Mouse (Mus musculus) liver, embryonic 13.5 days (tissue): ENCODE measurements around the gene Ipcef1. TPM values are rescaled to one million over a fixed set of nuclear protein-coding genes. Genes with fewer than 3 reads are reported as not detected.

Source experiments
- ATAC-seq: fragments of 200-750 bp; cut with Nextera tagmentation; 2 replicates; pipeline ENCODE4 v1.8.0; 2017; ENCODE audit warnings: low read depth, mild to moderate bottlenecking, moderate number of reproducible peaks, moderate library complexity
- DNase-seq: peaks from one replicate; pipeline ENCODE4 v3.0.0; 2022
- H3K27ac ChIP-seq: fragments of 300-500 bp; sonication (generic); 2 replicates; pipeline ENCODE4 v1.5.1; 2015; ENCODE audit warnings: moderate library complexity, mild to moderate bottlenecking, inconsistent platforms
- H3K27me3 ChIP-seq: fragments of 300-500 bp; sonication (generic); 2 replicates; pipeline ENCODE4 v1.6.1; 2015; ENCODE audit warnings: mild to moderate bottlenecking, inconsistent platforms
- H3K36me3 ChIP-seq: fragments of 300-500 bp; sonication (generic); 2 replicates; pipeline ENCODE4 v1.6.1; 2015; ENCODE audit warnings: mild to moderate bottlenecking, inconsistent platforms
- H3K4me1 ChIP-seq: fragments of 300-500 bp; sonication (generic); replicated peaks from 2 replicates; pipeline ENCODE4 v1.6.1; 2015; ENCODE audit warnings: inconsistent platforms
- H3K4me2 ChIP-seq: fragments of 300-500 bp; sonication (generic); 2 replicates; pipeline ENCODE4 v1.6.1; 2015; ENCODE audit warnings: inconsistent platforms, mild to moderate bottlenecking, moderate library complexity
- H3K4me3 ChIP-seq: fragments of 300-500 bp; sonication (generic); replicated peaks from 2 replicates; pipeline ENCODE4 v1.5.1; 2015; ENCODE audit warnings: mild to moderate bottlenecking, inconsistent platforms
- H3K9ac ChIP-seq: fragments of 300-500 bp; sonication (generic); 2 replicates; pipeline ENCODE4 v1.6.1; 2015; ENCODE audit warnings: mild to moderate bottlenecking, inconsistent platforms
- H3K9me3 ChIP-seq: fragments of 300-500 bp; sonication (generic); replicated peaks from 2 replicates; pipeline ENCODE4 v1.6.1; 2016; ENCODE audit warnings: inconsistent platforms
- WGBS: fragments of 180-500 bp; shearing (Covaris S2); methylation state at CpG from one replicate; pipeline ENCODE4 v1.1.7; 2015; ENCODE audit not compliant: insufficient replicate concordance; 5-methylcytosine and 5-hydroxymethylcytosine counted together
- polyA plus RNA-seq: library from polyadenylated mRNA; unstranded; fragments of >200 nt; fragmentation: Nextera tagmentation; extraction: Ambion mirVana; gene quantifications from 2 replicates; pipeline ENCODE4 v1.2.1, GENCODE M21; 2015

Gene Ipcef1
- polyA plus RNA-seq = 0.45 and 0.68 TPM in 2 replicates

- DNase-seq (no peak), ATAC-seq (no peak)
- no peak within 1 kb of the TSS for H3K9ac ChIP-seq
- no peak within 1 kb of the TSS for H3K4me3 ChIP-seq
- H3K27me3 ChIP-seq = no peaks in the 10 kb centered on the region
- no peaks in the 10 kb centered on the region for H3K36me3 ChIP-seq
- H3K4me2 ChIP-seq = no peak within 1 kb of the TSS
- no peaks in the 10 kb centered on the region for H3K4me1 ChIP-seq
- 19% methylated on average over 12 of the region's 12 CpGs for WGBS
- no peak within 1 kb of the TSS for H3K27ac ChIP-seq
- no peaks in the 10 kb centered on the region for H3K9me3 ChIP-seq
These were observed at the start of gene Ipcef1 for GRCm38 (mm10) chr10:7052315-7053017. Gene Ipcef1, minus strand, starts transcription at chr10:7052478.

DNA sequence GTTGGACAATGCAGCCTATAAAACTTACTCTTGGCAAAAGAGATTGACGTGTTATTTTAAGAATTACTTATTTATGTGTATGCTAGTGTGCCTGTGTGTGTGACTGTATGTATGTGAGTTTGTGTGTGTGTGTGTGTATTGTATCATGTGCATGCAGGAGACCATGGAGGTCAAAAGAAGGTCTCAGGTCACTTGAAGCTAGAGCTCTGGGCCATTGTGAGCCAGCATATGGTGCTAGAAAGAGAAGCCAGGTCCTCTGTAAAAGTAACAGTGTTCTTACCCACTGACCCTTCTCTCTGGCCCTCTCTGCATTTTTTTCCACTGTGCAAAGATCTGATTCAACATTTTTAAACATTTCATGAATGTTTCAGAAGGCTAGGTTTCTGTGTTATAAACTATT is 25.7 kb upstream of the Ipcef1 start:
- no peak for ATAC-seq
- H3K27me3 ChIP-seq = no peaks in the 10 kb centered on the region
- DNase-seq = no peak
- no peaks in the 10 kb centered on the region for H3K4me1 ChIP-seq
- H3K27ac ChIP-seq = no peak overlapping the region
- no peaks in the 10 kb centered on the region for H3K9me3 ChIP-seq
- no peaks in the 10 kb centered on the region for H3K36me3 ChIP-seq
- H3K9ac ChIP-seq = no peak overlapping the region
- 74% methylated on average over 1 of the region's 1 CpGs for WGBS
- H3K4me3 ChIP-seq = no peak overlapping the region
- no peak overlapping the region for H3K4me2 ChIP-seq

- 63% methylated on average over 7 of the region's 7 CpGs for WGBS
- H3K27me3 ChIP-seq = no peaks in the 10 kb centered on the region
- no peaks in the 10 kb centered on the region for H3K4me1 ChIP-seq
- no peak overlapping the region for H3K4me3 ChIP-seq
- no peaks in the 10 kb centered on the region for H3K9me3 ChIP-seq
- no peak overlapping the region for H3K9ac ChIP-seq
- DNase-seq (no peak), ATAC-seq (no peak)
- no peak overlapping the region for H3K27ac ChIP-seq
- H3K4me2 ChIP-seq = no peak overlapping the region
- no peaks in the 10 kb centered on the region for H3K36me3 ChIP-seq
These were observed 25.1 kb upstream of the Ipcef1 start for GRCm38 (mm10) chr10:7077389-7077808.

DNA sequence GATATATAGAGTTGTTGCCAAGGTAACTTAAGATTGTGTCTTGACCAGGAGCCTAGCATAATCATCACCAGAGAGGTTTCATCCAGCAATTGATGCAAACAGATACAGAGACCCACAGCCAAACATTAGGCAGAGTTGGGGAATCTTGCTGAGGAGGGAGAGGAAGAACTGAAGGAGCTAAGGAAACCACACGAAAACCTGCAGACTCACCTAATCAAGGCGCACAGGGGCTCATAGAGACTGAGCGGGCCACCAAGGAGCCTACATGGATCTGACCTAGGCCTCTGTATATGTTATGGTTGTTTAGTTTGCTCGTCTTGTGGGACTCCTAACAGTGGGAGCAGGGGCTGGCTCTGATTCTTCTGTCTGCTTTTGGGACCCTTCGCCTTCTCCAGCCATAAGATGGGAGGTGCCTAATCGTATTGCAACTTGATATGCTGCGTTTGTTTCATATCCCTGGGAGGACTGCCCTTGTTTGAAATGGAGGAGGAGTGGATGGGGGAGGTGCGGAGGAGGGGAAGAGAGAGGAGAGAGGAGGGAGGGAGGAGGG is 24.5 kb upstream of the Ipcef1 start:
- Histone ChIP-seq H3K4me3 (no peak overlapping the region), H3K9me3 (no peaks in the 10 kb centered on the region), H3K4me2 (no peak overlapping the region), H3K36me3 (no peaks in the 10 kb centered on the region), H3K27me3 (no peaks in the 10 kb centered on the region), H3K9ac (no peak overlapping the region), H3K27ac (no peak overlapping the region), H3K4me1 (no peaks in the 10 kb centered on the region)
- ATAC-seq = no peak
- WGBS = 45% methylated on average over 7 of the region's 8 CpGs
- no peak for DNase-seq

DNA sequence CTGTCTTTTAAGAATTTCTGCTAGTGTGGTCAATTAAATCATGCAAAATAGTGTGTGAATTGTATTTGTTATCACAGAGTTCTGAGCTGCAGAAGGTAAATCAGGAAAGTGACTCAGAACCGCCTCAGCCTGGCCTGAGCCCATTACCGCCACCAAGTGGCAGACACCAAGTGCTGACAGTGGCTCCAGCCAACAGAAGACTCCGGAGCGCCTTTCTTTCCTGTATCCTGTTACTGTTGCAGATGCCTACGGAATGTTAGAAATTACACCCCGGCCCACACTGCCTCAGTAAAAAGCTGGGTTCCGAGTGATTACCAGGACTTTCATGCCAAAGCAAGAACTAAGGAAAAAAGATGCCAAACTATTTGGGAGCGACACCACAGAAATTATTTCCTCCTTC is 23.9 kb upstream of the Ipcef1 start:
- 14% methylated on average over 8 of the region's 8 CpGs for WGBS
- DNase-seq (no peak), ATAC-seq (no peak)
- H3K9me3 ChIP-seq = no peaks in the 10 kb centered on the region
- H3K36me3 ChIP-seq = no peaks in the 10 kb centered on the region
- H3K27me3 ChIP-seq = no peaks in the 10 kb centered on the region
- H3K4me2 ChIP-seq = no peak overlapping the region
- no peak overlapping the region for H3K9ac ChIP-seq
- no peak overlapping the region for H3K27ac ChIP-seq
- no peak overlapping the region for H3K4me3 ChIP-seq
- H3K4me1 ChIP-seq = no peaks in the 10 kb centered on the region

- no peak overlapping the region for H3K9ac ChIP-seq
- ATAC-seq (no peak), DNase-seq (no peak)
- no peak overlapping the region for H3K4me3 ChIP-seq
- H3K4me2 ChIP-seq = no peak overlapping the region
- H3K4me1 ChIP-seq = no peaks in the 10 kb centered on the region
- no peaks in the 10 kb centered on the region for H3K36me3 ChIP-seq
- no peaks in the 10 kb centered on the region for H3K27me3 ChIP-seq
- WGBS = 65% methylated on average over 2 of the region's 2 CpGs
- H3K9me3 ChIP-seq = no peaks in the 10 kb centered on the region
- H3K27ac ChIP-seq = no peak overlapping the region
These were observed 23.4 kb upstream of the Ipcef1 start for GRCm38 (mm10) chr10:7075661-7076060.

DNA sequence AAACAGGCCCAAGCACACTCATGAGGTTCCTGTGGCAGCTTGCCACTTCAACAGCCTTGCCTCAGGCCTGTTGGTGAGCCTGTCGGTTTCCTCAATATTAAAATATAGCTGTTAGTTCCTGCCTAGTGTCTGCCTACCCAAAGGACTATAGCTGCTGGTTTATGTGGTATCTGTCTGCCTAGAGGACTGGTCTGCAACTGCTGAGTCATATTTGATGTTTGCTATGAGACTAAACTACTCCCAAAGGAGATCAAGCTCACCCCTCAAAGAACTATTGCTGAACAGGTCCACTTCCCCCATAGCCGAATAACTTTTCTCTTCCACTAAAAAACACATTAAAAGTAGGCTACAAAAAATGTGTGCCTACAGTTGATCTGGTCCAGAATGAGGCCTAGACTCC is 22.0 kb upstream of the Ipcef1 start:
- H3K27me3 ChIP-seq = no peaks in the 10 kb centered on the region
- no peak overlapping the region for H3K4me3 ChIP-seq
- H3K27ac ChIP-seq = no peak overlapping the region
- no peak overlapping the region for H3K9ac ChIP-seq
- 48% methylated on average over 2 of the region's 2 CpGs for WGBS
- H3K36me3 ChIP-seq = no peaks in the 10 kb centered on the region
- no peaks in the 10 kb centered on the region for H3K9me3 ChIP-seq
- H3K4me1 ChIP-seq = no peaks in the 10 kb centered on the region
- no peak for ATAC-seq
- no peak overlapping the region for H3K4me2 ChIP-seq
- no peak for DNase-seq

- Histone ChIP-seq H3K4me1 (no peaks in the 10 kb centered on the region), H3K9me3 (no peaks in the 10 kb centered on the region), H3K27ac (no peak overlapping the region), H3K4me2 (no peak overlapping the region), H3K36me3 (no peaks in the 10 kb centered on the region), H3K4me3 (no peak overlapping the region), H3K27me3 (no peaks in the 10 kb centered on the region), H3K9ac (no peak overlapping the region)
- DNase-seq = no peak
- 76% methylated on average over 5 of the region's 5 CpGs for WGBS
- no peak for ATAC-seq
These were observed 18.6 kb upstream of the Ipcef1 start for GRCm38 (mm10) chr10:7070924-7071323.

DNA sequence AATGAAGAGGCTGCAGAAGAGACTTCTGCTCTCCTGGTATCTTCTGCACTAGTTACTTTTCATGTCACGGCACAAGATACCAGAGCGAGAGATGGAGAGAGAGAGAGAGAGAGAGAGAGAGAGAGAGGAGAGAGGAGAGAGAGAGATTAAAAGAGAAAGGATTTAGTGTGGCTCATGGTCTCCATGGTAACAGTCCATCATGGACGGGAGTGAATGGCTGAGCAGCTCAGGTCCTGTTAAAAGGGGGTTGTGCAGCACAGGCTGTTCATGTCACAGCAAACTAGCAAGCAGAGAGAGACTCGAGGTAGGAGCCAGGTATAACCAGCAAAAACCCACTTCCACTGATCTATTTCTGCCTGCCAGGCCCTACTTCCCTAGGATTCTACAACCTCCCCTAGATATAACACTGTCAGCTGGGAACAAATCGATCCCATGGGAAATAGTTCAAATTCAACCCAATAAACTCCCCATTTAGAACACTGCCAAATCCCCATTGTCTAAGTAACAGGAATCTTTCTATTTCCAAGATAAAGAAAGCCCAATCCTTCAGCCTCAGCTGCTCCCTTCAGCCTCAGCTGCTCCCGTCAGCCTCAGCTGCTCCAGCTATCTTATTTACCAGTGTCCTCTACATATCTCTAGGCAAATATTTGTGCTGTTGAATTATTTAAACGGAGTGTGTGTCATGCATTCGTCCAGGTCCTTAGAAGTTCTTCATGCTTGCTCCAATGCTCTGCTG is 18.0 kb upstream of the Ipcef1 start:
- no peaks in the 10 kb centered on the region for H3K36me3 ChIP-seq
- ATAC-seq (no peak), DNase-seq (no peak)
- H3K27ac ChIP-seq = no peak overlapping the region
- H3K4me3 ChIP-seq = no peak overlapping the region
- H3K9me3 ChIP-seq = no peaks in the 10 kb centered on the region
- no peaks in the 10 kb centered on the region for H3K4me1 ChIP-seq
- no peak overlapping the region for H3K4me2 ChIP-seq
- WGBS = 54% methylated on average over 8 of the region's 8 CpGs
- no peak overlapping the region for H3K9ac ChIP-seq
- H3K27me3 ChIP-seq = no peaks in the 10 kb centered on the region

DNA sequence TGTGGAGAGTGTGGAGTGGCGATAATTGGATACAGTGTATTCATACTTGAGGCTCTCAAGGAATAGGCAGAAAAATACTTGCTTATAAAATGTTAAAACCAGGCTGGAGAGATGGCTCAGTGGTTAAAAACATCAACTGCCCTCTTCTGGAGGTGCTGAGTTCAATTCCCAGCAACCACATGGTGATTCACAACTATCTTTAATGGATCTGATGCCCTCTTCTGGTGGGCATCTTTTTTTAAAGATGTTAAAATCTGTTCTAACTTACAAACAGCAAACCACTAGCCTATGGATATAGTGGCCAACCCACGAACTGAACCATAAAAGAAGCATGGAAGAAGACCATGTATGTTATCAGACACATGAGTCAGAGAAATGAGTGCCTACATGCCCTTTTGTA is 16.8 kb upstream of the Ipcef1 start:
- no peak for ATAC-seq
- no peak overlapping the region for H3K9ac ChIP-seq
- H3K4me2 ChIP-seq = no peak overlapping the region
- no peaks in the 10 kb centered on the region for H3K36me3 ChIP-seq
- no peak overlapping the region for H3K27ac ChIP-seq
- no peaks in the 10 kb centered on the region for H3K27me3 ChIP-seq
- WGBS = 65% methylated on average over 2 of the region's 2 CpGs
- H3K4me1 ChIP-seq = no peaks in the 10 kb centered on the region
- H3K4me3 ChIP-seq = no peak overlapping the region
- no peak for DNase-seq
- no peaks in the 10 kb centered on the region for H3K9me3 ChIP-seq

- Histone ChIP-seq H3K27me3 (no peaks in the 10 kb centered on the region), H3K9ac (no peak overlapping the region), H3K4me3 (no peak overlapping the region), H3K36me3 (no peaks in the 10 kb centered on the region), H3K27ac (no peak overlapping the region), H3K9me3 (no peaks in the 10 kb centered on the region), H3K4me1 (no peaks in the 10 kb centered on the region), H3K4me2 (no peak overlapping the region)
- ATAC-seq (no peak), DNase-seq (no peak)
- WGBS = 51% methylated on average over 12 of the region's 12 CpGs
These were observed 16.3 kb upstream of the Ipcef1 start for GRCm38 (mm10) chr10:7068608-7069007.
